Mouse (Mus musculus) forebrain, embryonic 16.5 days (tissue): ENCODE data around the gene Cd2ap. TPM values are rescaled to one million over a fixed set of nuclear protein-coding genes. Genes with fewer than 3 reads are reported as not detected.

ENCODE experiments used
- ATAC-seq: fragments of 200-750 bp; cut with Nextera tagmentation; 2 replicates; pipeline ENCODE4 v1.8.0; 2017; ENCODE audit warnings: mild to moderate bottlenecking, moderate library complexity
- H3K27ac ChIP-seq: fragments of 300-500 bp; sonication (generic); 2 replicates; pipeline ENCODE4 v1.5.1; 2014; ENCODE audit warnings: low read length, control low read depth
- H3K27me3 ChIP-seq: fragments of 300-500 bp; sonication (generic); replicated peaks from 2 replicates; pipeline ENCODE4 v1.6.1; 2014; ENCODE audit warnings: low read length; ENCODE audit not compliant: control insufficient read depth, insufficient read depth
- H3K36me3 ChIP-seq: fragments of 300-500 bp; sonication (generic); 2 replicates; pipeline ENCODE4 v1.6.1; 2014; ENCODE audit not compliant: control insufficient read depth, insufficient read depth
- H3K4me1 ChIP-seq: fragments of 300-500 bp; sonication (generic); replicated peaks from 2 replicates; pipeline ENCODE4 v1.6.1; 2014; ENCODE audit warnings: low read length; ENCODE audit not compliant: control insufficient read depth, insufficient read depth
- H3K4me2 ChIP-seq: fragments of 300-500 bp; sonication (generic); 2 replicates; pipeline ENCODE4 v1.6.1; 2014; ENCODE audit warnings: mild to moderate bottlenecking, low read length, control low read depth
- H3K4me3 ChIP-seq: fragments of 300-500 bp; sonication (generic); replicated peaks from 2 replicates; pipeline ENCODE4 v1.5.1; 2014; ENCODE audit warnings: mild to moderate bottlenecking, low read length, control low read depth
- H3K9ac ChIP-seq: fragments of 300-500 bp; sonication (generic); replicated peaks from 2 replicates; pipeline ENCODE4 v1.6.1; 2014; ENCODE audit warnings: low read depth, low read length, control low read depth
- H3K9me3 ChIP-seq: fragments of 300-500 bp; sonication (generic); 2 replicates; pipeline ENCODE4 v1.6.1; 2016; ENCODE audit warnings: low read length; ENCODE audit not compliant: control insufficient read depth
- WGBS: fragments of 180-500 bp; shearing (Covaris S2); extraction: QIAGEN DNeasy Blood & Tissue Kit; methylation state at CpG from one replicate; pipeline ENCODE4 v1.1.7; 2014; 5-methylcytosine and 5-hydroxymethylcytosine counted together
- polyA plus RNA-seq: library from polyadenylated mRNA; unstranded; fragments of >200 nt; fragmentation: Nextera tagmentation; extraction: Ambion mirVana; gene quantifications from 2 replicates; pipeline ENCODE4 v1.2.1, GENCODE M21; 2015

The Cd2ap gene
- 7.2 and 7.4 TPM in 2 replicates for polyA plus RNA-seq

DNA sequence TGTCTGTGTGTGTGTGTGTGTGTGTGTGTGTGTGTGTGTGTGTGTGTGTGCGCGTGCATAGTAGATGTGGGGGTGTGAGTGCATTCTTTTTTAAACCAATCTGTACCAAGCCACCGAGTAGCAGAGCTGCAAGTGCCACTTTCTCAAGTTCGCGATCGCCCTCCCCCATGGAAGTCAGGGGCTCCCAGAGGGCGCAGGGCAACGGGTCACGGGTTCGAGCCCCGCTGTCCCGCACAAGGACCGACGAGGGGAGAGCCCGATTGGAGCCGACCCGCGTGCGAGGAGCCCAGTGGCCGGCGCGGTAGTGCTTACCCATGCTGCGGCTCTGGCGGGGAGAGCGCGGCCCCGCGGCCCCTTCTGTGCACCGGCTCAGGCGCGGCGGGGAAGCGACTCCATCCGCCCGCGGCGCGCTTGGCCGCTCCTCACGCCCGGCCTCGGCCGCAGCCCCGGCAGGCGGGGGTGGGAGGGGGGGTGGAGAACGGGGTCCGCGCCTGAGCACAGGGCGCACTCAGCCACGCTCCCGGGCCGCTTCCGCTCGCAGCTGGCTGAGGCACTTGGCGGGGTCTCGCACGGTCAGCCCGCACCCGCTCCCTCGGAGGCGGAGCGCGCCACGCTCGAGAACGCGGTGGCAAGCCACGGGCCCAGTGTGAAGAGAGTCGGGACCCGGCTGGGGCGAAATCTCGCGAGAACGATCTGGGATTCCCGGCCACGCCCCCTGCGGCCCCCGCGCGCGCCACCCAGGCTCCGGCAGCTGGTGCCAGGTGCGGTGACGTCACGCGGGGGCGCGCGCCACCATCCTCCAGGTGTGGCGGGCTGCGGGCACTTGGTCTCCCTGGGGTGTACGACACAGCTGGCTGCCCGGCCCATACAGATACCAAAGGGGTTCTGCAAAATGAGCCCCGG lies at the start of gene Cd2ap:
Gene Cd2ap, minus strand, starts transcription at position 665 of the 903 bp plus-strand sequence.
- 0% methylated on average over 71 of the region's 94 CpGs for WGBS
- Histone ChIP-seq H3K4me1 (peaks cover 8% of the 10 kb centered on the region), H3K4me2 (peak within 1 kb of the TSS; percentile 94), H3K27ac (peak within 1 kb of the TSS; percentile 86), H3K9me3 (no peaks in the 10 kb centered on the region), H3K36me3 (no peaks in the 10 kb centered on the region), H3K9ac (peak within 1 kb of the TSS; percentile 97), H3K27me3 (no peaks in the 10 kb centered on the region), H3K4me3 (peak within 1 kb of the TSS; percentile 91)
- peak; percentile 96 for ATAC-seq

- ATAC-seq, result no peak
- H3K27me3 ChIP-seq, result no peaks in the 10 kb centered on the region
- 92% methylated on average over 5 of the region's 5 CpGs for WGBS
- no peak overlapping the region for H3K4me3 ChIP-seq
- H3K36me3 ChIP-seq, result no peaks in the 10 kb centered on the region
- H3K4me1 ChIP-seq, result no peaks in the 10 kb centered on the region
- H3K9me3 ChIP-seq, result no peaks in the 10 kb centered on the region
- no peak overlapping the region for H3K9ac ChIP-seq
- H3K27ac ChIP-seq, result no peak overlapping the region
- no peak overlapping the region for H3K4me2 ChIP-seq
Measured at GRCm38 (mm10) chr17:42924731-42925130, 48.3 kb upstream of the Cd2ap start.

GRCm38 (mm10) chr17:42918810-42919209 lies 42.3 kb upstream of the Cd2ap start:
- H3K4me2 ChIP-seq, result no peak overlapping the region

GRCm38 (mm10) chr17:42914726-42915125 lies 38.3 kb upstream of the Cd2ap start:
- no peaks in the 10 kb centered on the region for H3K27me3 ChIP-seq
- no peak overlapping the region for H3K9ac ChIP-seq
- no peak overlapping the region for H3K27ac ChIP-seq
- no peak overlapping the region for H3K4me2 ChIP-seq
- H3K4me3 ChIP-seq, result no peak overlapping the region
- 90% methylated on average over 7 of the region's 7 CpGs for whole genome bisulfite sequencing
- no peaks in the 10 kb centered on the region for H3K36me3 ChIP-seq
- no peaks in the 10 kb centered on the region; the same call in 1 of the 2 replicates for H3K9me3 ChIP-seq
- H3K4me1 ChIP-seq, result no peaks in the 10 kb centered on the region
- no peak for ATAC-seq

More at GRCm38 (mm10) chr17:42918810-42919209, 42.3 kb upstream of the Cd2ap start:
- no peaks in the 10 kb centered on the region for H3K4me1 ChIP-seq
- H3K36me3 ChIP-seq, result no peaks in the 10 kb centered on the region
- no peak overlapping the region for H3K4me3 ChIP-seq
- 68% methylated on average over 9 of the region's 9 CpGs for WGBS
- no peaks in the 10 kb centered on the region for H3K27me3 ChIP-seq
- no peak overlapping the region for H3K9ac ChIP-seq
- H3K9me3 ChIP-seq, result no peaks in the 10 kb centered on the region
- H3K27ac ChIP-seq, result no peak overlapping the region
- ATAC-seq, result no peak

GRCm38 (mm10) chr17:42912193-42912592 lies 35.7 kb upstream of the Cd2ap start:
- Histone ChIP-seq H3K36me3 (no peaks in the 10 kb centered on the region), H3K4me1 (no peaks in the 10 kb centered on the region), H3K9ac (no peak overlapping the region), H3K27ac (no peak overlapping the region), H3K9me3 (no peaks in the 10 kb centered on the region; the same call in 1 of the 2 replicates), H3K27me3 (no peaks in the 10 kb centered on the region), H3K4me3 (no peak overlapping the region), H3K4me2 (no peak overlapping the region)
- 83% methylated on average over 6 of the region's 6 CpGs for WGBS
- no peak for ATAC-seq

DNA sequence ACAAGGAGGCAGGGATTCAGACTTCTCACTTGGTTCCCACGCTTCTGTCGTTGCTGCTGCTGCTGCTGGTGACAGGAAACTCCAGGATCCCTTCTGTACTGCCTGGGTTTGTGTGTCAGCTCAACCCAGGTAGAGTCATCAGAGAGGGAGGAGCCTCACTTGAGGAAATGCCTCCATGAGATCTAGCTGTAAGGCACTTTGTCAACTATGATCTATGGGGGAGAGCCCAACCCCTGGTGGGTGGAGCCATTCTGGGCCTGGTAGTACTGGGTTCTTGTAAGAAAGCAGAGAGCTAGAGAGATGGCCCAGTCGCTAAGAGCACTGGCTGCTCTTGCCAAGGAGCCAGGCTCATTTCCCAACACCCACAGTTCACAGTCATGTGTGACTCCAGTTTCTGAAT lies 34.0 kb upstream of the Cd2ap start:
- H3K27ac ChIP-seq, result no peak overlapping the region
- no peak overlapping the region for H3K4me3 ChIP-seq
- H3K4me1 ChIP-seq, result no peaks in the 10 kb centered on the region
- H3K27me3 ChIP-seq, result no peaks in the 10 kb centered on the region
- H3K36me3 ChIP-seq, result no peaks in the 10 kb centered on the region
- no peak overlapping the region for H3K9ac ChIP-seq
- no peaks in the 10 kb centered on the region; the same call in 1 of the 2 replicates for H3K9me3 ChIP-seq
- H3K4me2 ChIP-seq, result no peak overlapping the region
- no peak for ATAC-seq
- 90% methylated on average over 3 of the region's 3 CpGs for WGBS

DNA sequence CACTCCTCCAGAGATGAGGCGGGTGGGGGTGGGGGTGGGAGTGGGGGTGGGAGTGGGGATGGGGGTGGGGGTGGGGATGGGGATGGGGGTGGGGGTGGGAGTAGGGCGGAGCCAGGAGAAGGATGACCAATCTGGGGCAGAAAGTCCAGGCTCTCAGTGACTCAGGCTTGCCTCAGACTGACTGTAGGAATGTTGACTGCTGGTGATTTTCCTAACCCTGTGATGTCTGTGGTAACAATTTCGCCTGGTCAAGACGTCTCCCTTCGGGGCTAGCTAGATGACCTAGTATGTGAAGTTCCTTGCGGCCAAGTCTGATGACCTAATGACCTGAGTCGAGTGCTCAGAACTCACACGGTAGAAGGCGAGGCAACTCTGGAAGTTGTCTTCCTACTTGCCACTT lies 32.9 kb upstream of the Cd2ap start:
- H3K27ac ChIP-seq, result no peak overlapping the region
- H3K4me3 ChIP-seq, result no peak overlapping the region
- H3K9me3 ChIP-seq, result no peaks in the 10 kb centered on the region; the same call in 1 of the 2 replicates
- no peaks in the 10 kb centered on the region for H3K36me3 ChIP-seq
- ATAC-seq, result no peak
- WGBS, result 92% methylated on average over 9 of the region's 9 CpGs
- no peak overlapping the region for H3K4me2 ChIP-seq
- H3K4me1 ChIP-seq, result no peaks in the 10 kb centered on the region
- H3K9ac ChIP-seq, result no peak overlapping the region
- H3K27me3 ChIP-seq, result no peaks in the 10 kb centered on the region

- Histone ChIP-seq H3K36me3 (no peaks in the 10 kb centered on the region), H3K4me1 (no peaks in the 10 kb centered on the region), H3K27ac (no peak overlapping the region), H3K27me3 (no peaks in the 10 kb centered on the region), H3K4me3 (no peak overlapping the region), H3K9me3 (no peaks in the 10 kb centered on the region; the same call in 1 of the 2 replicates), H3K4me2 (no peak overlapping the region), H3K9ac (no peak overlapping the region)
- 82% methylated on average over 9 of the region's 9 CpGs for WGBS
- no peak for ATAC-seq
Measured at GRCm38 (mm10) chr17:42908744-42909370, 32.4 kb upstream of the Cd2ap start.

DNA sequence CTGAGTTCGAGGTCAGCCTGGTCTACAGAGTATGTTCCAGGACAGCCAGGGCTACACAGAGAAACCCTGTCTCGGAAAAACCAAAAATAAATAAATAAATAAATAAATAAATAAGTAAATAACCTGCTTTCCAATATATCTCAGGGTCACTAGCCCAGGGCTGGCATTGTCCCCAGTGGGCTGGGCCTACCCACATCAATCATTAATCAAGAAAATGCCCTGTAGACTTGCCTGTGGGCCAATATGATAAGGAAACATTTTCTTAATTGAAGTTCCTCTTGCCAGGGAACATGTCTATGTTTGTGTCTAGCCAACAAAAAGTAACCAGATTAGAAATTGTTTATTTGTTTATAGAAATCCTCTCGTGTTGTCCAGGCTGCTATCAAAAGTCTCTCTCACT lies 31.7 kb upstream of the Cd2ap start:
- no peaks in the 10 kb centered on the region for H3K27me3 ChIP-seq
- no peaks in the 10 kb centered on the region for H3K4me1 ChIP-seq
- no peak overlapping the region for H3K9ac ChIP-seq
- no peaks in the 10 kb centered on the region for H3K9me3 ChIP-seq
- no peak overlapping the region for H3K27ac ChIP-seq
- no peaks in the 10 kb centered on the region for H3K36me3 ChIP-seq
- no peak overlapping the region for H3K4me2 ChIP-seq
- WGBS, result 86% methylated on average over 3 of the region's 3 CpGs
- ATAC-seq, result no peak
- no peak overlapping the region for H3K4me3 ChIP-seq
